Mouse (Mus musculus) kidney, embryonic 14.5 days (tissue): Measurements from ENCODE around the gene Abhd12. TPM values are rescaled to one million over a fixed set of nuclear protein-coding genes. Genes with fewer than 3 reads are reported as not detected.
"Not testable (repeated sequence)": the region's sequence is repeated elsewhere in the genome, so short reads cannot be mapped to it uniquely, and the experiment has no call there.

Experiments
- ATAC-seq: fragments of 200-750 bp; cut with Nextera tagmentation; 2 replicates; pipeline ENCODE4 v1.8.0; 2017; ENCODE audit warnings: moderate number of reproducible peaks, mild to moderate bottlenecking, moderate TSS enrichment, moderate library complexity; ENCODE audit not compliant: low FRiP score, low TSS enrichment
- H3K27ac ChIP-seq: fragments of 300-500 bp; sonication (generic); 2 replicates; pipeline ENCODE4 v1.5.1; 2014; ENCODE audit warnings: low read depth, mild to moderate bottlenecking, low read length, moderate library complexity, mixed read lengths
- H3K27me3 ChIP-seq: fragments of 300-500 bp; sonication (generic); 2 replicates; pipeline ENCODE4 v1.6.1; 2014; ENCODE audit warnings: mild to moderate bottlenecking, low read length; ENCODE audit not compliant: control insufficient read depth, insufficient read depth
- H3K36me3 ChIP-seq: fragments of 300-500 bp; sonication (generic); 2 replicates; pipeline ENCODE4 v1.6.1; 2014; ENCODE audit warnings: low read length, mixed read lengths; ENCODE audit not compliant: control insufficient read depth, insufficient read depth
- H3K4me1 ChIP-seq: fragments of 300-500 bp; sonication (generic); 2 replicates; pipeline ENCODE4 v1.6.1; 2014; ENCODE audit warnings: low read length, mixed read lengths; ENCODE audit not compliant: control insufficient read depth, insufficient read depth
- H3K4me2 ChIP-seq: fragments of 300-500 bp; sonication (generic); replicated peaks from 2 replicates; pipeline ENCODE4 v1.6.1; 2014; ENCODE audit warnings: low read depth, mild to moderate bottlenecking, low read length
- H3K4me3 ChIP-seq: fragments of 300-500 bp; sonication (generic); 2 replicates; pipeline ENCODE4 v1.5.1; 2014; ENCODE audit warnings: mild to moderate bottlenecking, low read length
- H3K9ac ChIP-seq: fragments of 300-500 bp; sonication (generic); 2 replicates; pipeline ENCODE4 v1.6.1; 2014; ENCODE audit warnings: low read depth, mild to moderate bottlenecking, low read length, moderate library complexity
- H3K9me3 ChIP-seq: fragments of 300-500 bp; sonication (generic); 2 replicates; pipeline ENCODE4 v1.6.1; 2016; ENCODE audit warnings: low read length; ENCODE audit not compliant: control insufficient read depth
- WGBS: fragments of 180-500 bp; shearing (Covaris S2); extraction: QIAGEN DNeasy Blood & Tissue Kit; methylation state at CpG from one replicate; pipeline ENCODE4 v1.1.7; 2014; 5-methylcytosine and 5-hydroxymethylcytosine counted together
- polyA plus RNA-seq: library from polyadenylated mRNA; unstranded; fragments of >200 nt; fragmentation: Nextera tagmentation; extraction: Ambion mirVana; gene quantifications from 2 replicates; pipeline ENCODE4 v1.2.1, GENCODE M21; 2014

The Abhd12 gene
- polyA plus RNA-seq = 46.7 and 72.0 TPM in 2 replicates

DNA sequence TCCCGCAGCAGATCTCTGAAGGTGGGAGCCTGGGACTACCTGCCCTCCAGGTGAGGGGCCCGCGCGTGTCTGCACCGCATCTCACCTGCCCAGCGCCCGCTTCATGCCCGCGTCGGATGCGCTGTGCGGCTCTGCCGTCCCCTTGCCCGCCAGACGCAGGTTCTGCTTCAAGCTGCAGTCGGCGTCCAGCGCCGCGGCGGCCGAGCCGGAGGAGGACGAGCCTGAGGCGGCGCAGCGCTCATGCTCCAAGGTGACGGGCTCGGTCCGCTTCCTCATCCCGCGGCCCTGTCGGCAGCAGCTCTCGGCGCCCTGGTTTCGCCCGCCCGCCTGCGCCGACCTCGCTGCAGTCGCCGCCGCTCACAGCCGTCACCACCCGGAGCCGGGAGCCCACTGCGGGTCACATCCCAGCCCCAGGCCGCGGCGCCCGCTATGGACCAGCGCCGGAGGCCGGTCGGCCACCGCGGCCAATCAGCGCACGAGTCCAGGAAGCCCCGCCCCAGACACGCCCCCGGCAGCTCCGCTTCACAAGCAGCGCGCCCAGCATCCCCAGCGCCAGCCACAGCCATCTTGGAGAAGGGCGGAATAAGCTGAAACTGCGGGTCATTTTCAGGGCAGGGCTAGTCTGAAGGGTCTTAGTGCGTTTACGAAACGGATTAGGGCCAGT lies at the start of gene Abhd12:
Gene Abhd12, minus strand, starts transcription at position 470 of the 664 bp plus-strand sequence.
- no peaks in the 10 kb centered on the region for H3K27me3 ChIP-seq
- H3K4me3 ChIP-seq = peak within 1 kb of the TSS; percentile 67
- peak; percentile 98 for ATAC-seq
- peaks cover 9% of the 10 kb centered on the region; the same call in 1 of the 2 replicates for H3K4me1 ChIP-seq
- H3K4me2 ChIP-seq = peak within 1 kb of the TSS; percentile 87
- H3K36me3 ChIP-seq = no peaks in the 10 kb centered on the region
- under 1% methylated on average over 52 of the region's 72 CpGs for WGBS
- no peaks in the 10 kb centered on the region for H3K9me3 ChIP-seq
- peak within 1 kb of the TSS; percentile 62 for H3K9ac ChIP-seq
- peak within 1 kb of the TSS; percentile 90 for H3K27ac ChIP-seq

DNA sequence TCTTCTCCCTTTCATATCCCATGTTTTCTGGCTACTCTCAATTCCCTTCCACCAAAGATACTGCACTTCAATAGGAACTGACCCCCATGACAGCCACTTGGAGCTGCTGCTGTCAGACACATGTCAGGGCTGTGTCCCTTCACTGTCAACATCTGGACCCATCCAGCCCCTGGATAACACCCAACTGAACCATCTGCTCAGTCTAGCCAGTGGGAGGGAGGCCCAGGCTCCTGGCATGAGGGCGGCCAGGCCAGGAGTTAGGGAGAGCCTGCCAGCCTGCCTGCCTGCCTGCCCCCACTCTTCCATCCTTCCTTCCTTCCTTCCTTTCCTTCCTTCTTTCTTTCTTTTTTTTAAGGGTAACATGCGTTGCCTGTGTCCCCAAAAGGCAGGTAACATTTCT lies 46.7 kb upstream of the Abhd12 start:
- ATAC-seq = no peak
- no peak overlapping the region for H3K9ac ChIP-seq
- peaks cover 34% of the 10 kb centered on the region for H3K36me3 ChIP-seq
- no peaks in the 10 kb centered on the region for H3K4me1 ChIP-seq
- H3K9me3 ChIP-seq = no peaks in the 10 kb centered on the region
- H3K4me3 ChIP-seq = no peak overlapping the region
- no peaks in the 10 kb centered on the region for H3K27me3 ChIP-seq
- no peak overlapping the region for H3K27ac ChIP-seq
- no peak overlapping the region for H3K4me2 ChIP-seq
- 100% methylated on average over 2 of the region's 2 CpGs for WGBS

DNA sequence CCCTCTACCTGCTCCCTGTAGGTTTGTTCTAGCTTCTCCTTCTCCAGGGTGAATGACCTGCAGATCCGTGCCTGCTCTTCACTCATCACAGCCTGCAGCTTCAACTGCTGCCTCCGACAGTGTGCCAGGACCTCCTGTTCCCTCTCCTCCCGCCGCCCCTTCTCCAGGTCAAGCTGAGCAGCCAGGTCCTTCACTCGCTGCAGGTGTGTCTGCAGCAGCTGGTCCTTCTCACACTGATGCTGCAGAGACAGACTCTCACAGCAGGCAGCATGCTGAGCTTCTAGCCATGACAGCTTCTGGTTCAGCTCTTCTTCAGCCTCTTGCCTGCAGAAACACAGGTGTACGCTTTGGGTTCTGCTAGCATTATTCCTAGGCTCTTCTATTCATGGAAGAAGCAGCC lies 45.5 kb upstream of the Abhd12 start:
- 84% methylated on average over 6 of the region's 6 CpGs for whole genome bisulfite sequencing
- peaks cover 30% of the 10 kb centered on the region for H3K36me3 ChIP-seq

DNA sequence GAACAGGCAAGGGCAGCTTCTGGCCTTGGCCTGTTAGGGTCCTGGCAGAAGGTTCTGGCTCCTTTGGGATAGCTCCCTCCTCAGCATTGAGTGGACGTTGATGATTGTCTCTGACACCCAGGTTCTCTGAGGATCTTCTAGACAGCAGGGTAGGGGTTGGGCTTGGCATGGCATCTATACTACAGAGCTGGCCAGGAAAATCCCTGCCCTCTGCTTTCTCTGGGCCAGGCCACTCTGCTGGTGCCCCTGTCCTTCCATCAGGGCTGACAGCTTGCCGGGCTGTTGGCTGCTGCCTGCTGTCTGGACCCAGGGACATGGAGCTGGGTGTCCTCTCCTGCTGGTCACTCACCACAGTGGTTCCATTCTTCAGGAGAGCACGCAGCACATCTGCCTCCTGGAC lies 45.1 kb upstream of the Abhd12 start:
- Histone ChIP-seq H3K4me2 (no peak overlapping the region), H3K4me1 (no peaks in the 10 kb centered on the region), H3K9me3 (no peaks in the 10 kb centered on the region), H3K36me3 (peaks cover 35% of the 10 kb centered on the region), H3K9ac (no peak overlapping the region), H3K27me3 (no peaks in the 10 kb centered on the region), H3K4me3 (no peak overlapping the region), H3K27ac (no peak overlapping the region)
- ATAC-seq = no peak
- 95% methylated on average over 3 of the region's 3 CpGs for WGBS

More for the DNA sequence above, 45.5 kb upstream of the Abhd12 start:
- H3K27me3 ChIP-seq = no peaks in the 10 kb centered on the region
- no peak overlapping the region for H3K4me2 ChIP-seq
- no peak for ATAC-seq
- no peaks in the 10 kb centered on the region for H3K4me1 ChIP-seq
- no peaks in the 10 kb centered on the region for H3K9me3 ChIP-seq
- H3K4me3 ChIP-seq = no peak overlapping the region
- no peak overlapping the region for H3K9ac ChIP-seq
- no peak overlapping the region for H3K27ac ChIP-seq

DNA sequence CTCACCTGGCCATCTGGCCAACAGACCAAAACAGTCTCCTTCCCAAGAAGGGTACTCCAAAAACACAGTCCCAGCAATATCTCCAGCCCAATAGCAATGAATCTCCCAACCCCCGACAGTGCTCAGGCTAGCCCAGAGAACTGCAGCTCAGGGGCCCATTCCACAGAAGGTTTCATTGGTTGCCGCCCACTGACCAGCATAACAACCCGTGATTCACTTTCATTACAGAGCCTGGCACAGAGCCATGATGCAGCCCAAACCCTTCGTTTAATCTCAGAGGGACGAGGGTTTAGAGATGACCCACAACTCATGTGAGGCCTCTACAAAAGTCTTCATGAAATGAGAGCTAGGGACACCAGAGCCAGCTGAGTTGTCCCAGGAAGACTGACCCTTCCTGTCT lies 44.2 kb upstream of the Abhd12 start:
- 73% methylated on average over 5 of the region's 5 CpGs for WGBS
- no peak for ATAC-seq
- H3K4me2 ChIP-seq = no peak overlapping the region
- H3K4me3 ChIP-seq = no peak overlapping the region
- peaks cover 39% of the 10 kb centered on the region for H3K36me3 ChIP-seq
- H3K27me3 ChIP-seq = no peaks in the 10 kb centered on the region
- no peak overlapping the region for H3K9ac ChIP-seq
- no peak overlapping the region for H3K27ac ChIP-seq
- no peaks in the 10 kb centered on the region for H3K9me3 ChIP-seq
- H3K4me1 ChIP-seq = no peaks in the 10 kb centered on the region

DNA sequence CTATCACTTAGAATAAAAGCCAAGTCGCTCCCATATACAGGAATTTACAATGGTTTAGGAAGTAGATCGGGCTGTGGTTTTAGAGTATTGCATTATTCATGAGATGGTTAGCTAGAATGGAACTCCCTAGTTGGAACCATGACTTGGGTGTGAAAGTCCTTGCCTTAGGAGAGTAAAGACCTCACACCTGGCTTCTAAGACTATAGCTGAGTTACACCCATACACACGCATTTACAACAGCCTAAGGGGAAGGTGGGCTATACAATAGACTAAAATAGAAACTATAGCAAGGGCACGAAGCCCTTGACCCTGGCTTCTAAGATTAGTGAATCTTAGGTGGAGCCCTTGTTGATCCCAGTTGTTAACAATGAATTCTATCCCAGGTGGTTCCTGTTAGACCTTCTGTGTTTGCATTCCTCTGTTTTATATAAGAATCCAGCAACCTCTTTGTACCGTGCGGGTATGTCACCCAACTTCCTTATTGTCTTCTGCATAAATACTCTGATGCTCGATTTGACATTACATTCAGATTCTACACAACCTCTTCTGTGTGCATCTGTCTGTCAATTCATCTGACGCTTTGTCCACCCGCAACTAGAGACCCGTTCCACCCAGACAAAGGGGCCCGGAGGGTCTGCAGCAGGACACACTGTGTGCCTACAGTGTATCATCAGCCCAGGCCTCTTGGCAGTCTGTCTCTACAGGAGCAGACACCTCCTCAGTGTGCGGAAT lies 43.5 kb upstream of the Abhd12 start:
- not testable (repeated sequence) for H3K4me1 ChIP-seq, H3K4me2 ChIP-seq, ATAC-seq, H3K27me3 ChIP-seq, H3K4me3 ChIP-seq, H3K9me3 ChIP-seq, H3K9ac ChIP-seq, H3K27ac ChIP-seq
- WGBS = 94% methylated on average over 12 of the region's 12 CpGs
- peaks cover 37% of the 10 kb centered on the region for H3K36me3 ChIP-seq

DNA sequence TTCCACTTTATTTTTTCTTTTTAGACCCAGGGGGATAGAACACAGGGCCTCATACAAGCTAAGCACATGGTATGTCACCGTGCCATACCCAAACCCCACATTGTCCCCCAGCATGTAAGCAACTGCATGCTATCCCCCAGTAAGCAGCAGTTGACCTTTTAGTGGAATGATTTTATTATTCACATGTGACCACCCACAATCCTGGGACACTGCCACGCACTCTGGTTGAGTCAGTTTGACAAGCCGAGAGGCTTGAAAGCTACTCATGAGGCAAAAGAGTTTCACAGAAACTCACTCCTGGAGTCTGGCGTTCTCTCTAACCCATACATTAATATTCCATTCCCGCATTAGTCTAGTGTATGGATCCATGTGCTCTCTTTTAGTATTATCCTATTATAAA lies 42.8 kb upstream of the Abhd12 start:
- H3K27ac ChIP-seq, H3K4me2 ChIP-seq, H3K4me3 ChIP-seq, H3K27me3 ChIP-seq, H3K4me1 ChIP-seq, ATAC-seq, H3K9ac ChIP-seq, H3K9me3 ChIP-seq: not testable (repeated sequence)
- H3K36me3 ChIP-seq = peaks cover 31% of the 10 kb centered on the region
- 96% methylated on average over 5 of the region's 5 CpGs for WGBS

DNA sequence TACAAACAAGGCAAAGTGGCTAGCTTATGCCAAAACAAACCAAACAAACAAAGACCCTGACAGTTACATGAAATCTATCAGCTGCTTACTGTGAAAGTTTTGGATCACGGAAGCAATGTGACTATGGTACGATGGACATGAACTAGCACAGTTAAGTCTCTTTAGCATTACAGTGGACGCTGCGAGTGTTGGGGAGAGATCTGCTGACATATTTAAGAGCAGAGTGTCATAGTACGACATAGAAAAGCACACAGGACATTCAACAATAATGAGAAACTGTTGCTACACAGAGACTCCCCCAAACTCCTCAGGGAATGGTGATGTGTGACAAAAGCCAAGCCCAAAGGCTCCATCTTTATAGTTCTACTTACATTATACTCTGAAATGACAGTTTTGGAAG lies 39.5 kb upstream of the Abhd12 start:
- H3K27me3 ChIP-seq = no peaks in the 10 kb centered on the region
- no peak overlapping the region for H3K27ac ChIP-seq
- ATAC-seq = peak; percentile 63; the same call in 1 of the 2 replicates
- peaks cover 18% of the 10 kb centered on the region; the same call in 1 of the 2 replicates for H3K36me3 ChIP-seq
- no peak overlapping the region for H3K4me2 ChIP-seq
- no peaks in the 10 kb centered on the region for H3K9me3 ChIP-seq
- no peaks in the 10 kb centered on the region for H3K4me1 ChIP-seq
- H3K9ac ChIP-seq = no peak overlapping the region
- 68% methylated on average over 5 of the region's 5 CpGs for WGBS
- no peak overlapping the region for H3K4me3 ChIP-seq

DNA sequence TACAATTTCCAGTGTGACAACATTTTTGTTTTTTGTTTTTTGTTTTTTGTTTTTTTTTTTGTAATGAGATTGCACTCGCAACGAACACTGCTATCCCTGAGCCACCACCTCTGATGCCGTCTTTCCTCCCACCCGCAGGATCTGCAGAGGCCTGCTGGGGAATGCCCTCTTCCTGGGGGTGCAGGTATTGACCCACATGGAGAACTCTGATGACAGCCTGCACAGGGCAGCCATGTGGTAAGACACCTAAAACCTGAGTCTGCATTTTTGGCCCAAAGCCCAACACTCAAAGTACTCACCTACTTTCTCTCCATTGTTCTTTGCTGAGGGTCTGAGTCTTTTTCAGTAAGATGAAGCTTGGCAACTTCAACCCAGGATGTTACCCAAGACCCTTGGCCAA lies 30.1 kb upstream of the Abhd12 start:
- Histone ChIP-seq H3K4me2 (no peak overlapping the region), H3K9me3 (no peaks in the 10 kb centered on the region), H3K27me3 (no peaks in the 10 kb centered on the region), H3K4me3 (no peak overlapping the region), H3K4me1 (no peaks in the 10 kb centered on the region), H3K27ac (no peak overlapping the region), H3K36me3 (peaks cover 55% of the 10 kb centered on the region), H3K9ac (no peak overlapping the region)
- ATAC-seq = no peak
- 92% methylated on average over 4 of the region's 4 CpGs for WGBS
